Mouse (Mus musculus): ENCODE measurements at regions not wholly inside any gene's neighbourhood (a gene's known extent, or its start where the extent isn't known, plus 50 kb on each side); places are given as distances from the start of the nearest gene placed in this dataset.

- no peak for TF ChIP-seq CTCF (IDR thresholded peaks at IDR 0.05 in 2 of 3, conservative IDR thresholded peaks at IDR 0.05 in 1 of 3; ENCODE audit: control insufficient read depth in 1 of 3, insufficient read depth in 1 of 3, low read depth in 2 of 3, low read length in 3 of 3, poor library complexity in 1 of 3, severe bottlenecking in 1 of 3)
- no peak for TF ChIP-seq BHLHE40 (IDR thresholded peaks at IDR 0.05; ENCODE audit: borderline replicate concordance, low read depth, low read length)
- TF ChIP-seq NELFE (IDR thresholded peaks at IDR 0.05; ENCODE audit: low read depth, low read length) = no peak
- no peak for TF ChIP-seq USF1 (IDR thresholded peaks at IDR 0.05; ENCODE audit: low read depth, low read length)
- TF ChIP-seq POLR2A (IDR thresholded peaks at IDR 0.05; ENCODE audit: control insufficient read depth in 1 of 2, insufficient read depth in 1 of 2, low read depth in 1 of 2, low read length in 2 of 2, poor library complexity in 1 of 2) = no peak
Observed at GRCm38 (mm10) chr3:4836888-4837287, 913.7 kb upstream of the Gm8797 start.
